Mouse (Mus musculus): Measurements from ENCODE around the gene Wscd2. TPM values are rescaled to one million over a fixed set of nuclear protein-coding genes. Genes with fewer than 3 reads are reported as not detected.
"Not testable (repeated sequence)": the region's sequence is repeated elsewhere in the genome, so short reads cannot be mapped to it uniquely, and the experiment has no call there.

The Wscd2 gene
- polyA plus RNA-seq, 1 experiment from 2014 or later = 1.5 TPM

GRCm38 (mm10) chr5:113577555-113577954 is 87.4 kb downstream of the Wscd2 start:
- H3K9me3 ChIP-seq (replicated peaks; ENCODE audit: control insufficient read depth, low read length) = no peaks in the 10 kb centered on the region
- WGBS = 70% methylated on average over 7 of the region's 7 CpGs

GRCm38 (mm10) chr5:113578428-113578827 is 88.3 kb downstream of the Wscd2 start:
- ATAC-seq (replicated peaks; ENCODE audit: extremely low read depth, insufficient read depth, low FRiP score) = no peak
- 81% methylated on average over 6 of the region's 6 CpGs for WGBS
- H3K27me3 ChIP-seq (ENCODE audit: control insufficient read depth, insufficient read depth, low read length) = no peaks in the 10 kb centered on the region

More at GRCm38 (mm10) chr5:113577555-113577954, 87.4 kb downstream of the Wscd2 start:
- no peak overlapping the region for H3K27ac ChIP-seq (ENCODE audit: low read length)
- H3K4me1 ChIP-seq (ENCODE audit: control insufficient read depth, insufficient read depth, low read length) = no peaks in the 10 kb centered on the region
- H3K4me3 ChIP-seq (ENCODE audit: low read length) = no peak overlapping the region
- no peak overlapping the region for H3K4me2 ChIP-seq (ENCODE audit: low read depth, low read length)
- no peaks in the 10 kb centered on the region for H3K36me3 ChIP-seq (ENCODE audit: control insufficient read depth, insufficient read depth)
- H3K9ac ChIP-seq (ENCODE audit: low read length) = no peak overlapping the region
- H3K27me3 ChIP-seq (ENCODE audit: control insufficient read depth, insufficient read depth, low read length) = no peaks in the 10 kb centered on the region
- no peak for ATAC-seq (replicated peaks; ENCODE audit: extremely low read depth, insufficient read depth, low FRiP score)

GRCm38 (mm10) chr5:113579128-113579527 is 89.0 kb downstream of the Wscd2 start:
- no peaks in the 10 kb centered on the region for H3K27me3 ChIP-seq (ENCODE audit: control insufficient read depth, insufficient read depth, low read length)
- no peaks in the 10 kb centered on the region for H3K4me1 ChIP-seq (ENCODE audit: control insufficient read depth, insufficient read depth, low read length)
- ATAC-seq (replicated peaks; ENCODE audit: extremely low read depth, insufficient read depth, low FRiP score) = no peak
- no peak overlapping the region for H3K4me3 ChIP-seq (ENCODE audit: low read length)
- no peaks in the 10 kb centered on the region for H3K36me3 ChIP-seq (ENCODE audit: control insufficient read depth, insufficient read depth)
- H3K27ac ChIP-seq (ENCODE audit: low read length) = no peak overlapping the region
- no peak overlapping the region for H3K9ac ChIP-seq (ENCODE audit: low read length)
- no peak overlapping the region for H3K4me2 ChIP-seq (ENCODE audit: low read depth, low read length)
- H3K9me3 ChIP-seq (replicated peaks; ENCODE audit: control insufficient read depth, low read length) = no peaks in the 10 kb centered on the region
- 79% methylated on average over 4 of the region's 4 CpGs for WGBS

More at GRCm38 (mm10) chr5:113578428-113578827, 88.3 kb downstream of the Wscd2 start:
- H3K4me3 ChIP-seq (ENCODE audit: low read length) = no peak overlapping the region
- no peak overlapping the region for H3K4me2 ChIP-seq (ENCODE audit: low read depth, low read length)
- no peak overlapping the region for H3K9ac ChIP-seq (ENCODE audit: low read length)
- H3K9me3 ChIP-seq (replicated peaks; ENCODE audit: control insufficient read depth, low read length) = no peaks in the 10 kb centered on the region
- H3K4me1 ChIP-seq (ENCODE audit: control insufficient read depth, insufficient read depth, low read length) = no peaks in the 10 kb centered on the region
- no peaks in the 10 kb centered on the region for H3K36me3 ChIP-seq (ENCODE audit: control insufficient read depth, insufficient read depth)
- H3K27ac ChIP-seq (ENCODE audit: low read length) = no peak overlapping the region

GRCm38 (mm10) chr5:113580248-113580647 is 90.1 kb downstream of the Wscd2 start:
- no peak overlapping the region for H3K27ac ChIP-seq (ENCODE audit: low read length)
- ATAC-seq (replicated peaks; ENCODE audit: extremely low read depth, insufficient read depth, low FRiP score) = no peak
- H3K4me3 ChIP-seq (ENCODE audit: low read length) = no peak overlapping the region
- WGBS = 51% methylated on average over 8 of the region's 8 CpGs
- no peaks in the 10 kb centered on the region for H3K27me3 ChIP-seq (ENCODE audit: control insufficient read depth, insufficient read depth, low read length)
- H3K4me2 ChIP-seq (ENCODE audit: low read depth, low read length) = no peak overlapping the region
- no peaks in the 10 kb centered on the region for H3K36me3 ChIP-seq (ENCODE audit: control insufficient read depth, insufficient read depth)
- no peaks in the 10 kb centered on the region for H3K9me3 ChIP-seq (replicated peaks; ENCODE audit: control insufficient read depth, low read length)
- no peak overlapping the region for H3K9ac ChIP-seq (ENCODE audit: low read length)
- H3K4me1 ChIP-seq (ENCODE audit: control insufficient read depth, insufficient read depth, low read length) = no peaks in the 10 kb centered on the region

GRCm38 (mm10) chr5:113580801-113581200 is 90.7 kb downstream of the Wscd2 start:
- ATAC-seq (replicated peaks; ENCODE audit: extremely low read depth, insufficient read depth, low FRiP score) = no peak
- no peaks in the 10 kb centered on the region for H3K27me3 ChIP-seq (ENCODE audit: control insufficient read depth, insufficient read depth, low read length)
- no peaks in the 10 kb centered on the region for H3K36me3 ChIP-seq (ENCODE audit: control insufficient read depth, insufficient read depth)
- H3K27ac ChIP-seq (ENCODE audit: low read length) = no peak overlapping the region
- no peak overlapping the region for H3K9ac ChIP-seq (ENCODE audit: low read length)
- no peak overlapping the region for H3K4me2 ChIP-seq (ENCODE audit: low read depth, low read length)
- no peaks in the 10 kb centered on the region for H3K4me1 ChIP-seq (ENCODE audit: control insufficient read depth, insufficient read depth, low read length)
- H3K9me3 ChIP-seq (replicated peaks; ENCODE audit: control insufficient read depth, low read length) = no peaks in the 10 kb centered on the region
- WGBS = 54% methylated on average over 9 of the region's 9 CpGs
- no peak overlapping the region for H3K4me3 ChIP-seq (ENCODE audit: low read length)

- Histone ChIP-seq H3K9me3 (replicated peaks; ENCODE audit: control insufficient read depth, low read length) (no peaks in the 10 kb centered on the region), H3K27ac (ENCODE audit: low read length) (no peak overlapping the region), H3K4me2 (ENCODE audit: low read depth, low read length) (no peak overlapping the region), H3K4me3 (ENCODE audit: low read length) (no peak overlapping the region), H3K36me3 (ENCODE audit: control insufficient read depth, insufficient read depth) (no peaks in the 10 kb centered on the region), H3K4me1 (ENCODE audit: control insufficient read depth, insufficient read depth, low read length) (no peaks in the 10 kb centered on the region), H3K27me3 (ENCODE audit: control insufficient read depth, insufficient read depth, low read length) (no peaks in the 10 kb centered on the region), H3K9ac (ENCODE audit: low read length) (no peak overlapping the region)
- 68% methylated on average over 5 of the region's 5 CpGs for WGBS
- ATAC-seq (replicated peaks; ENCODE audit: extremely low read depth, insufficient read depth, low FRiP score) = no peak
These were observed 93.5 kb downstream of the Wscd2 start for GRCm38 (mm10) chr5:113583424-113584162.

- Histone ChIP-seq H3K27me3 (ENCODE audit: control insufficient read depth, insufficient read depth, low read length) (no peaks in the 10 kb centered on the region), H3K9me3 (replicated peaks; ENCODE audit: control insufficient read depth, low read length) (no peaks in the 10 kb centered on the region), H3K4me1 (ENCODE audit: control insufficient read depth, insufficient read depth, low read length) (no peaks in the 10 kb centered on the region), H3K4me3 (ENCODE audit: low read length) (no peak overlapping the region), H3K9ac (ENCODE audit: low read length) (no peak overlapping the region), H3K36me3 (ENCODE audit: control insufficient read depth, insufficient read depth) (no peaks in the 10 kb centered on the region), H3K27ac (ENCODE audit: low read length) (no peak overlapping the region), H3K4me2 (ENCODE audit: low read depth, low read length) (no peak overlapping the region)
- ATAC-seq (replicated peaks; ENCODE audit: extremely low read depth, insufficient read depth, low FRiP score) = no peak
- WGBS = 29% methylated on average over 6 of the region's 6 CpGs
These were observed 94.3 kb downstream of the Wscd2 start for GRCm38 (mm10) chr5:113584439-113584838.

- H3K9me3 ChIP-seq (replicated peaks; ENCODE audit: control insufficient read depth, low read length); ATAC-seq (replicated peaks; ENCODE audit: extremely low read depth, insufficient read depth, low FRiP score); H3K36me3 ChIP-seq (ENCODE audit: control insufficient read depth, insufficient read depth); H3K9ac ChIP-seq (ENCODE audit: low read length); H3K27me3 ChIP-seq (ENCODE audit: control insufficient read depth, insufficient read depth, low read length); H3K4me3 ChIP-seq (ENCODE audit: low read length); H3K27ac ChIP-seq (ENCODE audit: low read length); H3K4me1 ChIP-seq (ENCODE audit: control insufficient read depth, insufficient read depth, low read length); H3K4me2 ChIP-seq (ENCODE audit: low read depth, low read length): not testable (repeated sequence)
- WGBS = 81% methylated on average over 17 of the region's 17 CpGs
These were observed 95.7 kb downstream of the Wscd2 start for GRCm38 (mm10) chr5:113585619-113586457.

GRCm38 (mm10) chr5:113586458-113586849 is 96.3 kb downstream of the Wscd2 start:
- H3K27ac ChIP-seq (ENCODE audit: low read length); ATAC-seq (replicated peaks; ENCODE audit: extremely low read depth, insufficient read depth, low FRiP score); H3K9ac ChIP-seq (ENCODE audit: low read length); H3K4me3 ChIP-seq (ENCODE audit: low read length); H3K9me3 ChIP-seq (replicated peaks; ENCODE audit: control insufficient read depth, low read length); H3K36me3 ChIP-seq (ENCODE audit: control insufficient read depth, insufficient read depth); H3K4me2 ChIP-seq (ENCODE audit: low read depth, low read length); H3K4me1 ChIP-seq (ENCODE audit: control insufficient read depth, insufficient read depth, low read length); H3K27me3 ChIP-seq (ENCODE audit: control insufficient read depth, insufficient read depth, low read length): not testable (repeated sequence)
- WGBS = 59% methylated on average over 5 of the region's 5 CpGs

Measured in heart, embryonic 16.5 days (tissue).